Mouse (Mus musculus): ENCODE data around the gene Gucy1a1.
"Not testable (repeated sequence)": the region's sequence is repeated elsewhere in the genome, so short reads cannot be mapped to it uniquely, and the experiment has no call there.

Gene Gucy1a1

GRCm38 (mm10) chr3:82145126-82145901 is at the start of gene Gucy1a1:
TSS of gene Gucy1a1 (minus strand) at chr3:82145789.
- DNase-seq (ENCODE audit: low read depth): no peak

GRCm38 (mm10) chr3:82191559-82192245 is 46.1 kb upstream of the Gucy1a1 start:
- DNase-seq (ENCODE audit: low read depth): no peak

DNA sequence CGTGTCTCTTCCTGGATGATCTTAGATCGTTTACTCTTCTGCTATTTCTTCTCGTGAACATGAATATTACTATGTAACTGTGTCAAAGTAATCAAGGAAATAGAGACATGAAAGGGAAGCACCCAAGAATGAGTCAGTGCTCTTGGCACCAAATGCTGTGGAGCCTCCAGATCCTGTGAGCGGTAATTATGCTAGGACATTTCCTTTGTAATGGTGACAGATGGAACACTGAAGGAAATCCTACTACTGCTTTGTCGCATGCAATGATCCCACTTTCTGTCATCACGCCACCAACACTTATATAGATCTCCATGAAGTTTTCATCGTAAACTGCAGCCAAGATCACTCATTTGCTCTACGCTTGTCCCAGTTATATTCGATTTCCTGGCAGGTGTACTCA is 40.0 kb upstream of the Gucy1a1 start:
- DNase-seq (ENCODE audit: low read depth): no peak

GRCm38 (mm10) chr3:82181500-82181899 is 35.9 kb upstream of the Gucy1a1 start:
- no peak for DNase-seq (ENCODE audit: low read depth)

- DNase-seq (ENCODE audit: low read depth): no peak
Observed at GRCm38 (mm10) chr3:82180253-82180652, 34.7 kb upstream of the Gucy1a1 start.

DNA sequence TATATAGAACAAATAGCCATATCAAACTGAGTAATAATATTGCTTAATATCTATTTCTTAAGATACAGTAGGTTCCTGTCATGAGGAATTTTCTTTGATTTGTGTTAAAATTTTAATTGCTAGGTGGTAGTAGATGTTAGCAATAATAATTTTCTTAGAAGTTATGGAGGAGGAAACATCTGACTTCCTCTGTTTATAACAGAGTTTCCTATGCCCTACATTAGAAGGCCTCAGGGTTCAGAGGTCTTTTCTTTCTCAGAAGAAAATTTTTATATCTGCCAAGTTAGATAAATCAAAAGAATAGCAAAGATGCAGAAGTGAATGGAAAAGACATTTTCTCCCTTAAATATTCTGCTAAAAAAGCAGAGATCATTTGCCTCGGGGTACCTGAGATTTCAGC is 29.9 kb upstream of the Gucy1a1 start:
- no peak for DNase-seq (ENCODE audit: low read depth)

GRCm38 (mm10) chr3:82167064-82167463 is 21.5 kb upstream of the Gucy1a1 start:
- no peak for DNase-seq (ENCODE audit: low read depth)

GRCm38 (mm10) chr3:82165937-82166336 is 20.3 kb upstream of the Gucy1a1 start:
- no peak for DNase-seq (ENCODE audit: low read depth)

- not testable (repeated sequence) for DNase-seq (ENCODE audit: low read depth)
Observed at GRCm38 (mm10) chr3:82162992-82163391, 17.4 kb upstream of the Gucy1a1 start.

- no peak for DNase-seq (ENCODE audit: low read depth)
Observed at GRCm38 (mm10) chr3:82145978-82146377, 389 bp upstream of the Gucy1a1 start.

GRCm38 (mm10) chr3:82144725-82145125 is 864 bp downstream of the Gucy1a1 start:
- no peak for DNase-seq (ENCODE audit: low read depth)

DNA sequence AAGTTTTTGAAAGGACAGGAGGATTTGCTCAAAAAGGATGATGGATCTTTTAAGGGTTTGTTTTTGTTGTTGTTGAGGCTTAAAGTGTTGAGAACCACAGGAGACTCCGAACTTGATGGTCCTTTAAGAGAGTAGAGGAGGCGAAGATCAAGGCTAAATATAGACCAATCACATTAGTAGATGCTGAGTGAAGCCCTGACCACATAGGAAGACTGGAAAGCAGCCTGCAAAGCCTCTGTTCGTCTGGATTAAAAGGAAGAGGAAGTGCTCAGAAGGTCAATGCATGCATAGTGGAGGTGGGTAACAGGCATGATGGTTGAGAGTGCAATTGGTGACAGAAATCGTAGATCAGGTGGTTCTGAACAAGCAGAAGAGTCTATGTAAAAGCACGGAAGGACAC is 4.8 kb downstream of the Gucy1a1 start:
- DNase-seq (ENCODE audit: low read depth): no peak

- DNase-seq (ENCODE audit: low read depth): no peak
Observed at GRCm38 (mm10) chr3:82138002-82138667, 7.5 kb downstream of the Gucy1a1 start.

- no peak for DNase-seq (ENCODE audit: low read depth)
Observed at GRCm38 (mm10) chr3:82135483-82135882, 10.1 kb downstream of the Gucy1a1 start.

GRCm38 (mm10) chr3:82129258-82129657 is 16.3 kb downstream of the Gucy1a1 start:
- no peak for DNase-seq (ENCODE audit: low read depth)

DNA sequence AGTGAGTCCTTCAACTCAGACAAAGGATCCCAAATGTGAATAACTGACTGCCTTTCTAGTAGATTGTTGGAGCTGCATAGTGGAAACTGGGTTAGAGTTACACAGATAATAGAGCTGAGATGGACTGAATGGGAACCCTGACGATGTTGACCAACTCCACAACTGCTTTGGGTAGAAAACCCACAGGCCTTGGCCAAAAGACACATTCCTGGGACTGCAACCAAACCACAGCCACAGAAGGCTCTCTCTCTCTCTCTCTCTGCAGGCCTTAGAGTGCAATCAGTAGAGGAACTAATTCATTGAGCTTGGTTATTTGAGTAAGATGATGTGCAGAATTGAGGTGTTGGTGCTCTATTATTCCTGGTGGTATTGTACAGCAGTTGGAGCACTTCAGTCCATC is 21.0 kb downstream of the Gucy1a1 start:
- no peak for DNase-seq (ENCODE audit: low read depth)

DNA sequence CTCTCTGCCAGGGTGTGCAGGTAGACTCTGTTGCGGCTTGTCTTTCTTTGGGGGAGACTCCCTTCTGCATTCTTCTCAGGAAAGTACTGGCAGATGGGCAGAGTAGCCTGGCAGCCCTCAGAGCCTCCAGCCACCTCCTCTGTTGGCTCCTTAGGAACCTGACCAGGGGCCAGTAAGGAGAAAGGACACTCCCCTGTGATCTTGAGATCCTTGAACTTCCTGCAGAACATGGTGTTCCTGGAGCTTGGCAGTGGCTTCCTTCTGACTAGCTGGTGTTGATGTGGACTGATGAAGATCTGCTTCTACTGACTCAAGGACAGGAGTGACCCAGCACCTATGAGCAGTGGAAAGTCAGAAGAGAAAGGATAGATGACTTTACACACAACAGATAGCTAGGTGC is 26.7 kb downstream of the Gucy1a1 start:
- DNase-seq (ENCODE audit: low read depth): no peak

GRCm38 (mm10) chr3:82112439-82112838 is 33.1 kb downstream of the Gucy1a1 start:
- DNase-seq (ENCODE audit: low read depth): no peak

DNA sequence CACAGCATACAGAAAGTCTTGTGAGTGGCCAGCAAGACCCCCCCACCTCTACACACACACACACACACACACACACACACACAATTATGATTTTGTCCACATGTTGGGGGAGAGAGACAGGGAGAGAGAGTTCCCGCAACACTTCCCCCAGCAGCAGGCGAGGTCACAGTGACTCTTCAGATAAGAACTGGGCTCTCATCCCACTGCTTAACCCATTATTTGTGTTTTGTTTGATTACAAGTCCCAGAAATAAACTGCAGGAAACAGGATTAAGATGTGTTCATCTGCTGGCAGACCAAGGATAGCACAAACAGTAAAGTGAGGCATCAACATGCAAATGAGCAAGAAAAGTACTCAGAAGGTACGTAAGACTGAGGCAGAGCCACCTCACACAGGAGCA is 33.6 kb downstream of the Gucy1a1 start:
- DNase-seq (ENCODE audit: low read depth): no peak

DNA sequence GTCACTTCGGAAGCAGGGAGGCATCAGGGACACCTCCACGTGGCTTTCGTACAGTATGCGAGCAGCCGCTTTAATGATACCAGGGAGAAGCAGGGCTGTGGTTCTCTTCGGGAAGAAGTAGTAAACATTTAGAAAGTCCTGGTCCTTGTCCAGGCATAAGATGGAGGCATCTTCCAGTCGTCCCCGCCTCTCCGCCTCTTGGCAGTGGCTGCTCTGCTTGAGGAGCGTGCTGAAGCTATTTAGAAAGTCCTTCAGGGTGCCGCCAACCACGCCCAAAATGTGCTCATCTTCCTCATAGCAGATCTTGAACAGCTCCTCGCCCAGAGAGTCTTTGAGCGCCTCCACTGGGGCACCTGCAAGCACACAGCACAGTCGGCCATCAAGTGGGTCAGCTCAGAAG is 36.6 kb downstream of the Gucy1a1 start:
- no peak for DNase-seq (ENCODE audit: low read depth)

DNA sequence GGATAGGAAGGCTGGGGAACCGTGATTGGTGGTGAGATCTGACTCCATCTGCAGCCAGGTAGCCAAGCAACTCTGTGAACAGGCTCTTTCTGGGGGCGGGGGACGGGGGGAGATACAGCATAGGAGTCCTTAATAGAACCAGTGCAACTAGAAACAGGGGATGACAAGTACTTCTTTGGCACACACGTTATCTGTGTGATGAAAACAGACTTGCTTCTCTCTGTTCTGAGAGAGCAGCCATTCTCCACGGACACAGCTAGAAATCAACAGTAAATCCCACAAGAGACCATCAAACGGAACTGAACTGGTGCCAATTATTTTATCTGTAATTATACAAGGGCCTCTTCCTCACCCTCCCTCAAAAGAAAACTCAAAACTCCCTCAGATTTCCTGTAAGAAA is 41.4 kb downstream of the Gucy1a1 start:
- DNase-seq (ENCODE audit: low read depth): no peak

GRCm38 (mm10) chr3:82099127-82099526 is 46.5 kb downstream of the Gucy1a1 start:
- DNase-seq (ENCODE audit: low read depth): no peak

DNA sequence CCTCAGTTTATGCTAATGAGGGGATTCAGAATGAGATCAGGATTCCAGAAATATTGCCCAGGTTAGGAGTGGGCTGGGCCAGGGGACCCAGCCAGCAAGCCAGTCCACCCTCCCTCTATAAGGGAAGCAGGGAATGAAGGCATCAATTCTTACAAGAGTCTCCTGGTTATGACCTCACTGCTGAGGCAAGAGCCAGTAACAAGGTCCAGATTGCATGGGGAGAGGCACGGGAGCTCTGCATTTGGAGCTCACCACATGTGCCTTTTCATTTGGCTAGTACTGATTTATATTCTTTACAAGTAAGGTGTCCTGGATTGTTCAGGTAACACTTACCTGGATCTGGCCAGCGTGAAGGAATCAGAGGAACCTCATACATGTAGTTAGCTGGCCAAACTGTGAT is 48.8 kb downstream of the Gucy1a1 start:
- no peak for DNase-seq (ENCODE audit: low read depth)
